Mouse (Mus musculus): Measurements from ENCODE around the gene Rasd1. TPM values are rescaled to one million over a fixed set of nuclear protein-coding genes. Genes with fewer than 3 reads are reported as not detected.

The Rasd1 gene
- polyA plus RNA-seq (2015; fragmentation: Illumina TruSeq; extraction: RNeasy Lipid Tissue Mini Kit (QIAGEN cat#74804); ENCODE audit: insufficient read depth, low replicate concordance) = 0.62 TPM

GRCm38 (mm10) chr11:59964818-59965217 lies at the start of gene Rasd1:
TSS of gene Rasd1 (minus strand) at chr11:59964944.

DNA sequence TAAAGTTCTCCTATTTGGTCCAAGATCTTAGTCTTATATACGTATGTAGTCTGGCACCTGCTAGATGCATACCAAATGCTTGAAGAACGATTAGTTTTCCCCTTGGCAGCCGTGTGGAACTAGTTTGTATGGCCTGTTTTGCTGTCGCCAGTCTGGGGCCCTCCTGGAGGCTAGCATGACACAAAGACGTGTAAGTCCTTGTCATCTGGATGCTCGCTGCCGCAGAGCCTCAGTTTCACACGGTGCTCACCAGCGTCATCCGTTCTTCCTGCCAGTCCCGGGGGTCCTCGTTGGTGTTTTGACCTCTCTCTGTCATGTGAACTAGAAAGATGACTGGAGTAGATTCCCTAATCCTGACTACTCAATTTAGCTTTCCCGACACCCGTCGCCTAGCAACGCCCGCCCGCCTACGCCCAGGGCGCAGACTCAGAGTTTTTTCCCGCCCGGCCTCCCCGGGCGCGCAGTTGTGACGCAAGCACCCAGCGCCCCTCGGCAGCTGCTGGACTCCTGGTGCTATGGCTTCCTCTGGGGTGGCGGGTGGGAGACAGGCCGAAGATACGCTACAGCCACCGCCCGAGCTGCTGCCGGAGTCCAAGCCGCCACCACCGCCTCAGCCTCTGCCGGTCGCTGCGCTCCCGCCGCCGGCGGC lies 16.9 kb downstream of the Rasd1 start, which contains the start of gene Med9:
Gene Med9, plus strand, starts transcription at position 455 of the 649 bp plus-strand sequence.

Other genes starting within 250 kb of the Rasd1 start
- gene Pld6, start 177.3 kb downstream of the Rasd1 start, polyA plus RNA-seq (2015; fragmentation: Illumina TruSeq; extraction: RNeasy Lipid Tissue Mini Kit (QIAGEN cat#74804); ENCODE audit: insufficient read depth, low replicate concordance) = not detected
- gene Flcn, start 154.9 kb downstream of the Rasd1 start, polyA plus RNA-seq (2015; fragmentation: Illumina TruSeq; extraction: RNeasy Lipid Tissue Mini Kit (QIAGEN cat#74804); ENCODE audit: insufficient read depth, low replicate concordance) = 30.1 TPM
- 10.8 TPM for gene Nt5m, start 125.5 kb downstream of the Rasd1 start, polyA plus RNA-seq (2015; fragmentation: Illumina TruSeq; extraction: RNeasy Lipid Tissue Mini Kit (QIAGEN cat#74804); ENCODE audit: insufficient read depth, low replicate concordance)
- gene Cops3, start 125.1 kb downstream of the Rasd1 start, polyA plus RNA-seq (2015; fragmentation: Illumina TruSeq; extraction: RNeasy Lipid Tissue Mini Kit (QIAGEN cat#74804); ENCODE audit: insufficient read depth, low replicate concordance) = 99.6 TPM
- gene Med9, start 16.7 kb downstream of the Rasd1 start, polyA plus RNA-seq (2015; fragmentation: Illumina TruSeq; extraction: RNeasy Lipid Tissue Mini Kit (QIAGEN cat#74804); ENCODE audit: insufficient read depth, low replicate concordance) = 7.2 TPM
- 0.90 TPM for gene Pemt, start 81.5 kb upstream of the Rasd1 start, polyA plus RNA-seq (2015; fragmentation: Illumina TruSeq; extraction: RNeasy Lipid Tissue Mini Kit (QIAGEN cat#74804); ENCODE audit: insufficient read depth, low replicate concordance)
- gene Rai1, start 140.1 kb upstream of the Rasd1 start, polyA plus RNA-seq (2015; fragmentation: Illumina TruSeq; extraction: RNeasy Lipid Tissue Mini Kit (QIAGEN cat#74804); ENCODE audit: insufficient read depth, low replicate concordance) = 6.5 TPM